Mouse (Mus musculus) testis, adult 2 months (tissue): ENCODE data around the gene Lmna. TPM values are rescaled to one million over a fixed set of nuclear protein-coding genes. Genes with fewer than 3 reads are reported as not detected.

ENCODE experiments used
- H3K27ac ChIP-seq: fragments of 200-500 bp; 2 replicates; pipeline ENCODE4 v1.5.1; 2012; ENCODE audit warnings: low read depth, low read length; ENCODE audit not compliant: control insufficient read depth, insufficient read depth
- H3K27me3 ChIP-seq: fragments of 200-500 bp; 2 replicates; pipeline ENCODE4 v1.6.1; 2012; ENCODE audit warnings: mild to moderate bottlenecking, low read length, moderate library complexity; ENCODE audit not compliant: control insufficient read depth, insufficient read depth
- H3K36me3 ChIP-seq: fragments of 200-500 bp; 2 replicates; pipeline ENCODE4 v1.6.1; 2012; ENCODE audit warnings: mild to moderate bottlenecking, low read length; ENCODE audit not compliant: control insufficient read depth, insufficient read depth
- H3K4me1 ChIP-seq: fragments of 200-500 bp; 2 replicates; pipeline ENCODE4 v1.6.1; 2012; ENCODE audit warnings: low read length; ENCODE audit not compliant: control insufficient read depth, insufficient read depth
- H3K4me3 ChIP-seq: fragments of 200-500 bp; 2 replicates; pipeline ENCODE4 v1.5.1; 2012; ENCODE audit warnings: low read depth, mild to moderate bottlenecking, low read length, moderate library complexity, mixed read lengths; ENCODE audit not compliant: control insufficient read depth
- CTCF ChIP-seq: fragments of 200-500 bp; IDR thresholded peaks from 2 replicates; pipeline ENCODE4 v1.5.1; 2012; ENCODE audit warnings: low read depth, mild to moderate bottlenecking, inconsistent platforms, low read length, moderate library complexity; ENCODE audit not compliant: control insufficient read depth, insufficient read depth, insufficient replicate concordance
- POLR2A ChIP-seq: fragments of 200-500 bp; IDR thresholded peaks from 2 replicates; pipeline ENCODE4 v1.6.1; 2012; ENCODE audit warnings: low read depth, mild to moderate bottlenecking, inconsistent platforms, low read length, moderate library complexity; ENCODE audit not compliant: control insufficient read depth
- polyA plus RNA-seq: library from polyadenylated mRNA; depleted of rRNA; stranded (reverse); fragments of >200 nt; gene quantifications from 2 replicates; pipeline ENCODE4 v1.2.3, GENCODE M21; 2012

The Lmna gene
- polyA plus RNA-seq, 1 experiment, result 14.4 TPM

- Histone ChIP-seq H3K4me1 (peaks cover 15% of the 10 kb centered on the region), H3K4me3 (no peak overlapping the region), H3K27me3 (no peaks in the 10 kb centered on the region), H3K36me3 (no peaks in the 10 kb centered on the region), H3K27ac (no peak overlapping the region)
- no peak for TF ChIP-seq POLR2A
- no peak for TF ChIP-seq CTCF
These were observed 13.9 kb downstream of the Lmna start for GRCm38 (mm10) chr3:88495741-88496415.

GRCm38 (mm10) chr3:88494836-88495628 lies 14.7 kb downstream of the Lmna start:
- H3K27ac ChIP-seq, result peak overlapping the region; percentile 28
- no peak overlapping the region for H3K4me3 ChIP-seq
- no peak for TF ChIP-seq POLR2A
- no peak for TF ChIP-seq CTCF
- no peaks in the 10 kb centered on the region for H3K27me3 ChIP-seq
- peaks cover 15% of the 10 kb centered on the region for H3K4me1 ChIP-seq
- no peaks in the 10 kb centered on the region for H3K36me3 ChIP-seq

GRCm38 (mm10) chr3:88493706-88494582 lies 15.8 kb downstream of the Lmna start:
- H3K4me1 ChIP-seq, result peaks cover 15% of the 10 kb centered on the region
- H3K36me3 ChIP-seq, result no peaks in the 10 kb centered on the region
- peak overlapping the region; percentile 47 for H3K27ac ChIP-seq
- H3K4me3 ChIP-seq, result no peak overlapping the region
- TF ChIP-seq CTCF (no peak), POLR2A (no peak)
- H3K27me3 ChIP-seq, result no peaks in the 10 kb centered on the region

GRCm38 (mm10) chr3:88487396-88487795 lies 22.4 kb downstream of the Lmna start:
- Histone ChIP-seq H3K27me3 (no peaks in the 10 kb centered on the region), H3K4me3 (no peak overlapping the region), H3K4me1 (peaks cover 2% of the 10 kb centered on the region), H3K27ac (no peak overlapping the region), H3K36me3 (no peaks in the 10 kb centered on the region)
- no peak for TF ChIP-seq POLR2A
- no peak for TF ChIP-seq CTCF

GRCm38 (mm10) chr3:88486887-88487286 lies 22.9 kb downstream of the Lmna start:
- no peak overlapping the region for H3K4me3 ChIP-seq
- TF ChIP-seq CTCF (no peak), POLR2A (no peak)
- H3K27me3 ChIP-seq, result no peaks in the 10 kb centered on the region
- no peaks in the 10 kb centered on the region for H3K36me3 ChIP-seq
- no peak overlapping the region for H3K27ac ChIP-seq
- H3K4me1 ChIP-seq, result no peaks in the 10 kb centered on the region; the same call in 1 of the 2 replicates

GRCm38 (mm10) chr3:88486043-88486442 lies 23.7 kb downstream of the Lmna start:
- Histone ChIP-seq H3K27ac (no peak overlapping the region), H3K4me3 (no peak overlapping the region), H3K36me3 (no peaks in the 10 kb centered on the region), H3K27me3 (no peaks in the 10 kb centered on the region), H3K4me1 (no peaks in the 10 kb centered on the region; the same call in 1 of the 2 replicates)
- TF ChIP-seq POLR2A (no peak), CTCF (no peak)
